Mouse (Mus musculus): ENCODE measurements around the gene Ocrl. TPM values are rescaled to one million over a fixed set of nuclear protein-coding genes. Genes with fewer than 3 reads are reported as not detected.

Gene Ocrl
- polyA plus RNA-seq, 1 experiment from 2014 or later, result 22.2 TPM

DNA sequence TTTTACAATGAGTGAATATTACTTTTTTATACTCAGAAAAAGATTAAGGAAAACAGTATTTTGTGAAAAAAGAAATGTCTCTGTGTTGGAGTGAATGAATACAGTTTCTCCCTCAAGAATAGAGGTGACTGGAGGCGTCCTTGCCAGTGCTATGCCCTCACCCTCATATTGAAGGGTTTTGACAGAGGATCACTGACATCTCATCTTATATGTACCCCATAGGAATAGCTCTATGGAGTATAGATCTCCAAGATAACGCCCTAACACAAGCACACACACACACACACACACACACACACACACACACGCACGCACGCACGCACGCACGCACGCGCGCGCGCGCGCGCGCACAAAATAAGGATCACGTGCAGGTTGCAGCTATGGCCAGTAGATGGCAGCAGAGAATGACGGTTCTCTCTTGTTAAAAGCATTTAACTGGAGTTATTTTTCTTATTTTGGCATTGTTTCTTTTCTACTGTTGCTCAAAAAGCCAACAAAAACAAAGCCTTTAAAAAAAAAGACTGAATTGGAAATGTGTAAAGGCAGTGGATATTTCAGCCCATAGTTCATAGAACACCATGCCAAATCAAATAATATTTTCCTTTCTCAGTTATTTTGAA lies 72.9 kb downstream of the Ocrl start:
- no peaks in the 10 kb centered on the region for H3K4me1 ChIP-seq
- H3K27me3 ChIP-seq, result no peaks in the 10 kb centered on the region
- no peaks in the 10 kb centered on the region for H3K36me3 ChIP-seq
- 17% methylated on average over 19 of the region's 19 CpGs for WGBS
- peak overlapping the region; percentile 42 for H3K4me2 ChIP-seq (replicated peaks)
- no peak overlapping the region for H3K27ac ChIP-seq (replicated peaks)
- H3K4me3 ChIP-seq (replicated peaks), result peak overlapping the region; percentile 20
- no peak for ATAC-seq (ENCODE audit: insufficient number of reproducible peaks, low FRiP score, low TSS enrichment, low read depth)
- H3K9ac ChIP-seq, result no peak overlapping the region
- no peaks in the 10 kb centered on the region for H3K9me3 ChIP-seq (replicated peaks)

DNA sequence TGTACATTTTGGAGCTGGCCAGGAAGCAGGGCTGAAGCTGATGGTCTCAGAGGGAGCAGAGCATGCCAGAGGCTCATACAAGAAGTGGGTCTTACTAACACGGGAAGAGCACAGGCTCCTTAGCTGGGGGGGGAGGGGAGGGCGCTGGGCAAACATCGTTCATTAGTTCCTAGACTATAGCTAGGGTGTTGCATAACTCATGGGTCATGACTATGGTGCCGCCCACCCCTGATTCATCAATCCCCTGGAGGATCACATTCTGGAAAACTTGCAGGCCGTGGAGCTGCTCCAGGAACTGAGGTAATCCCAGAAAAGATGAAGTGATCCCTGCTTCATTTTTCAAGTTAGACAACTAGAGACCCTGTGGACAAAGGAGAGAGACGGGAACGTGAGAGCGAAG lies 75.8 kb downstream of the Ocrl start:
- WGBS, result 45% methylated on average over 8 of the region's 8 CpGs
- Histone ChIP-seq H3K4me2 (replicated peaks) (no peak overlapping the region), H3K9me3 (replicated peaks) (no peaks in the 10 kb centered on the region), H3K9ac (no peak overlapping the region), H3K27ac (replicated peaks) (no peak overlapping the region), H3K27me3 (no peaks in the 10 kb centered on the region), H3K4me1 (no peaks in the 10 kb centered on the region), H3K36me3 (no peaks in the 10 kb centered on the region), H3K4me3 (replicated peaks) (no peak overlapping the region)
- 0 out of 2 replicates have a peak, but pooled peaks have one; percentile 47 for ATAC-seq (ENCODE audit: insufficient number of reproducible peaks, low FRiP score, low TSS enrichment, low read depth)

DNA sequence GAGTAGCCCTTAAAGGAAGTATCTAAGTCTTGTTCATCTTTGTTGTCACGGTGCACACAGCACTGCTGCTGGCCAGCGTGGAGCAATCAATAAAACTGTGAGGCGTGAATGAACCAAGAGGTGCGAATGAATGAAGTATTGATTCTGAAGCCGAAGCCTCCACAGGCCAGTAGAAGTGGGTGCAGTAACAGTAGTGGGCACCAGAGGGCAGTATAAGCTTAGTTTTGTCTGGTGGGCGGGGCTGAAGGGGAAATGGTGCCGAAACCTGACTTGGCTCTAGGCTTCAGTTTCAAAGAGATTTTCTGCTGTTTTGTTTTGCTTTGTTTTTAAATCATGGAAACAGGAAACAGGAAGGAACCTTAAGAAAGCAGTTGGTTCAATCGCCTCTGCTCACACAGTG lies 80.4 kb downstream of the Ocrl start:
- no peak overlapping the region for H3K4me3 ChIP-seq (replicated peaks)
- no peaks in the 10 kb centered on the region for H3K9me3 ChIP-seq (replicated peaks)
- H3K36me3 ChIP-seq, result no peaks in the 10 kb centered on the region
- no peak for ATAC-seq (ENCODE audit: insufficient number of reproducible peaks, low FRiP score, low TSS enrichment, low read depth)
- H3K4me1 ChIP-seq, result no peaks in the 10 kb centered on the region
- H3K4me2 ChIP-seq (replicated peaks), result 0 out of 2 replicates have a peak overlapping the region, but pooled peaks have one; percentile 19
- WGBS, result 17% methylated on average over 8 of the region's 8 CpGs
- H3K27me3 ChIP-seq, result no peaks in the 10 kb centered on the region
- no peak overlapping the region for H3K27ac ChIP-seq (replicated peaks)
- no peak overlapping the region for H3K9ac ChIP-seq

GRCm38 (mm10) chrX:47998412-47998811 lies 86.2 kb downstream of the Ocrl start:
- Histone ChIP-seq H3K4me3 (replicated peaks) (no peak overlapping the region), H3K27ac (replicated peaks) (no peak overlapping the region), H3K27me3 (no peaks in the 10 kb centered on the region; the same call in 1 of the 2 replicates), H3K9me3 (replicated peaks) (no peaks in the 10 kb centered on the region), H3K36me3 (no peaks in the 10 kb centered on the region), H3K9ac (no peak overlapping the region), H3K4me2 (replicated peaks) (no peak overlapping the region), H3K4me1 (no peaks in the 10 kb centered on the region)
- ATAC-seq (ENCODE audit: insufficient number of reproducible peaks, low FRiP score, low TSS enrichment, low read depth), result no peak
- WGBS, result 78% methylated on average over 8 of the region's 8 CpGs

- no peaks in the 10 kb centered on the region for H3K4me1 ChIP-seq
- no peaks in the 10 kb centered on the region; the same call in 1 of the 2 replicates for H3K27me3 ChIP-seq
- H3K9ac ChIP-seq, result no peak overlapping the region
- no peaks in the 10 kb centered on the region for H3K9me3 ChIP-seq (replicated peaks)
- ATAC-seq (ENCODE audit: insufficient number of reproducible peaks, low FRiP score, low TSS enrichment, low read depth), result no peak
- H3K4me3 ChIP-seq (replicated peaks), result no peak overlapping the region
- 62% methylated on average over 7 of the region's 7 CpGs for WGBS
- no peak overlapping the region for H3K27ac ChIP-seq (replicated peaks)
- H3K4me2 ChIP-seq (replicated peaks), result no peak overlapping the region
- no peaks in the 10 kb centered on the region for H3K36me3 ChIP-seq
These were observed 89.0 kb downstream of the Ocrl start for GRCm38 (mm10) chrX:48001151-48001550.

DNA sequence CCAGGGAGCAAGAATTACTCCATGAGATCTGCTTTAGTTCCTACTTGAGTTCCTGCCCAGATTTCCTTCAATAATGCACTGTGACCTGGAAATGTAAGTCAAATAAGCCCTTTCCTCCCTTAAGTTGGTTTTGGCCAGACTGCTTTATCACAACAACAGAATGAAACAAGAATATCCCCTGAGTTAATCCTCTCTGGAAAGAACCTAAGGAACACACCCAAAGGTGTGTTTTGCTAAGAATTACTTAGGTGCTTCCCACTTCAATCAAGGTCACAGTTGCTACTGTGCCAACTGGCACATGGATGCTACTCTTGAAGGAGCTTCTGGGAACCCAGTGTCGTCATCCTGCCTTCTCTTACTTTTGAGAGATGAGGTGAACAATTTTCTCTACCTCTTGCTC lies 92.6 kb downstream of the Ocrl start:
- Histone ChIP-seq H3K36me3 (no peaks in the 10 kb centered on the region), H3K4me2 (replicated peaks) (no peak overlapping the region), H3K27me3 (no peaks in the 10 kb centered on the region; the same call in 1 of the 2 replicates), H3K4me3 (replicated peaks) (no peak overlapping the region), H3K9me3 (replicated peaks) (no peaks in the 10 kb centered on the region), H3K4me1 (no peaks in the 10 kb centered on the region), H3K27ac (replicated peaks) (no peak overlapping the region), H3K9ac (no peak overlapping the region)
- WGBS, result 65% methylated on average over 1 of the region's 1 CpGs
- no peak for ATAC-seq (ENCODE audit: insufficient number of reproducible peaks, low FRiP score, low TSS enrichment, low read depth)

GRCm38 (mm10) chrX:48006062-48006461 lies 93.9 kb downstream of the Ocrl start:
- H3K4me2 ChIP-seq (replicated peaks), result no peak overlapping the region
- H3K27ac ChIP-seq (replicated peaks), result no peak overlapping the region
- WGBS, result 62% methylated on average over 8 of the region's 8 CpGs
- ATAC-seq (ENCODE audit: insufficient number of reproducible peaks, low FRiP score, low TSS enrichment, low read depth), result no peak; the same call in 1 of the 2 replicates
- H3K9me3 ChIP-seq (replicated peaks), result no peaks in the 10 kb centered on the region
- H3K9ac ChIP-seq, result no peak overlapping the region
- no peaks in the 10 kb centered on the region for H3K4me1 ChIP-seq
- H3K4me3 ChIP-seq (replicated peaks), result no peak overlapping the region
- H3K27me3 ChIP-seq, result no peaks in the 10 kb centered on the region
- H3K36me3 ChIP-seq, result no peaks in the 10 kb centered on the region

- WGBS, result 89% methylated on average over 3 of the region's 3 CpGs
- H3K4me3 ChIP-seq (replicated peaks), result no peak overlapping the region
- H3K27me3 ChIP-seq, result no peaks in the 10 kb centered on the region
- no peak for ATAC-seq (ENCODE audit: insufficient number of reproducible peaks, low FRiP score, low TSS enrichment, low read depth)
- no peak overlapping the region for H3K27ac ChIP-seq (replicated peaks)
- H3K4me1 ChIP-seq, result no peaks in the 10 kb centered on the region
- no peaks in the 10 kb centered on the region for H3K9me3 ChIP-seq (replicated peaks)
- no peaks in the 10 kb centered on the region for H3K36me3 ChIP-seq
- no peak overlapping the region for H3K9ac ChIP-seq
- no peak overlapping the region for H3K4me2 ChIP-seq (replicated peaks)
These were observed 99.5 kb downstream of the Ocrl start for GRCm38 (mm10) chrX:48011656-48012055.

Other genes starting within 250 kb of the Ocrl start
- gene Smarca1, start 19.4 kb upstream of the Ocrl start, polyA plus RNA-seq (2015; fragmentation: Nextera tagmentation; extraction: Ambion mirVana), result 20.5 and 25.0 TPM in 2 replicates
- gene Apln, start 122.5 kb downstream of the Ocrl start, polyA plus RNA-seq (2015; fragmentation: Nextera tagmentation; extraction: Ambion mirVana), result 11.2 and 12.3 TPM in 2 replicates
- gene Xpnpep2, start 196.3 kb downstream of the Ocrl start, polyA plus RNA-seq (2015; fragmentation: Nextera tagmentation; extraction: Ambion mirVana), result 3.7 and 5.9 TPM in 2 replicates
- 3.7 TPM in 2 replicates for gene Sash3, start 234.0 kb downstream of the Ocrl start, polyA plus RNA-seq (2015; fragmentation: Nextera tagmentation; extraction: Ambion mirVana)